Mouse (Mus musculus): Measurements from ENCODE around the gene F3.
"Not testable (repeated sequence)": the region's sequence is repeated elsewhere in the genome, so short reads cannot be mapped to it uniquely, and the experiment has no call there.

Gene F3

GRCm38 (mm10) chr3:121738742-121739342, 15.5 kb downstream of the F3 start:
- DNase-seq (ENCODE audit: low spot score in 2 of 2) = no peak

GRCm38 (mm10) chr3:121739489-121740213, 16.3 kb downstream of the F3 start:
- no peak for DNase-seq (ENCODE audit: low spot score in 2 of 2)

- DNase-seq (ENCODE audit: low spot score in 2 of 2) = not testable (repeated sequence)
These were observed 18.0 kb downstream of the F3 start for GRCm38 (mm10) chr3:121741186-121741848.

DNA sequence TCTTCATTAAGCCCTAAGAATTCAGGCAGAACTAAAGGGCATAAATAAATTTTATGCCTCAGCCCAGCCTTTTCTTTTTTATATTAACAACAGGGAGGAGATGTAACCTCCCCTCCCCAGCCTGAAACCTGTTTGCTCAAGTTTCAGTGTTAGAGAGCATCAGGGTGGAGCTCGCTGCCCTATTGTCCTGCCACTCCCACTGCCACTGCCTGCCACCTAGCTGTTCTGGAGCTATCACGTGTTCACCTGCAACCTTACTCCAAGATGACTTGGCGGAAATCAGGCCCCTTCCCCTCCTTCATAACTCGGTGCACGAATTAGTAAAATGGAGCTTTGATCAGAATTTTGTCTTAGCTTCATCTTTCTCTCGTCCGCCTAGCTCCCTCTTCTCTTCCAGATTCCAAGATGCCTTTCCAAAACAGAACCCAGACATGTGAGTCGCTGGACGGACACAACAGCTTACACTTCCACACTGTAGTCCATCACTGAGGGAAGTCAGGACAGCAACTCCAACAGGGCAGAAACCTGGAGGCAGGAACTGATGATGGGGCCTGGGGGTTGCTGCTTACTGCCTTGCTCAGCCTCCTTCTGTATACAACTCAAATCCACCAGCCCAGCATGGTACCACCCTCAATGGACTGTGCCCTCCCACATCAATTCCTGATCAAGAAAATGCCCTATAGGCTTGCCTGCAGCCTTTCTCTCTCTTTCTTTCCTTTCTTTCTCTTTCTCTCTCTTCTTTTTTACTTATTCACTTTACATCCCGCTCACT, 31.2 kb downstream of the F3 start:
- not testable (repeated sequence) for DNase-seq (ENCODE audit: low spot score in 2 of 2)

- DNase-seq (ENCODE audit: low spot score in 2 of 2) = no peak
These were observed 31.8 kb downstream of the F3 start for GRCm38 (mm10) chr3:121755152-121755551.

DNA sequence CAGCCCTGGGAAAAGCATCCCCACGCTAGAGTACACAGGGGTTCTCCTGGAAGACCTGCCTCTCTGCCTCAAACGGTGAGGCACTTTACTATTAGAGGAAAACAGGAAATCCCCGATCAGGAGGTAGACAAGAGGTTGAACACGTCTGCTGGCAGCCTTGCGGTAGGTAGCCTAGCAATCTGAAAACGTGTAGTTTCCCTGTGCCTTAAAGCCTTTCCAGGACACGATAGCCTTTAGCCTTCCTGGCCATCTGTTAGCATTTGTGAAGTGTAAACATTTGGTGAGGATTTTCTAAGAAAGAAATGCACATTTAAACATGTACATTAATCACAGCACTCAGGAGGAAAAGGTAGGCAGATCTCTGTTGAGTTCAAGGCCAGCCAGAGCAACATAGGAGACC, 35.0 kb downstream of the F3 start:
- DNase-seq (ENCODE audit: low spot score in 2 of 2) = no peak

GRCm38 (mm10) chr3:121762056-121762852, 38.9 kb downstream of the F3 start:
- DNase-seq (ENCODE audit: low spot score in 2 of 2) = no peak

DNA sequence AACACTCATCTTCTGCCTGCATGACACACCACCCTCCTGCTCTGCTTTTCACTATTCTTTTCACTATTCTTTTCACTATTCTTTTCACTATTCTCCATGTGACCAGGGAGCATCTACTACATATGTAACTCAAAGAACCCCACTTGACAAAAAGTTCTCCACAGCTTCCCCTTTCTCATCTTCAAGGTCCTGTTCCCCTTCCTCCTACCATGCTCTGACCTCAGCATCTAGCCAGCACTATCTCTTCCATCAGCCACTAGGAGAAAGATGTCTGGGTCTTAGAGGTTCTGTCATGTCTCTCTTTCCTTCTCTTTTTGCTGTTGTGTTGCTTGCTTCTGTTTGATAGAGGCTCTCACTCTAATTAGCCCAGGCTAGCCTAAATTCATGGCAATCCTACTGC, 42.7 kb downstream of the F3 start:
- no peak for DNase-seq (ENCODE audit: low spot score in 2 of 2)

DNA sequence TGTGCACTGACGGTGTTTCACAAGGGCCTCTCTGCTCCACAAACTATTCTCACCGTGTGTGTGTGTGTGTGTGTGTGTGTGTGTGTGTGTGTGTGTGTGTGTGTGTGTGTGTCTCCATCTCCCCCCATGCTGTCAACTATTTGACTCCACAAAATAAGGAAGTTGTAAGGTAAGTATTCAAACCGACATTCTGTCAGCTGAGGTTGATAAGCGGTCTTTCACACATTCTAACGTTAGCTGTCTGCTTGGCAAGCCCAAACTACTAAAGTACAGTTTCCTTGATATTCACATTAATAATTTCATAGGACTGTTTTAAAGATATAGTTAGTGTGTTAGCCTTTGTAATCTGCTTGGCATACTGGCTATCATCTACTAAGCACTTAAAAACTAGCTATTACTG, 43.5 kb downstream of the F3 start:
- DNase-seq (ENCODE audit: low spot score in 2 of 2) = no peak

DNA sequence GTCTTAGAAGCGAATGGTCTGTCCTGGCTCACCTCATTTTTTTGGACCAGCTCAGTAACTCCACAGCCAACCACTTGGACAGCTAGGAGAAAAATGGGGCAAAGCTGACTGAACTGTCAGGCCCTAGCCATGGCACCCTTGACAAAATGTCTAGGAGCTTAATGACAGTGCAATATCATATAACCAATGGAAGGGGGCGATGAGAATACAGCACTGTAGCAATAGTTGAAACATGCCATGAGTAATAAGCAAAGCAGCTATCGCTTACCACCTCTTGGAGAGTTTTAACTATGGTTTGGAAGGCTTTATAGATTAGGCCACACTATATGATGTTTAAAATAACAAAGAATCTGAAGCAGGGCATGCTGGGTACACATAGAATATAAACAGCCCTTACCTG, 45.4 kb downstream of the F3 start:
- no peak for DNase-seq (ENCODE audit: low spot score in 2 of 2)

DNA sequence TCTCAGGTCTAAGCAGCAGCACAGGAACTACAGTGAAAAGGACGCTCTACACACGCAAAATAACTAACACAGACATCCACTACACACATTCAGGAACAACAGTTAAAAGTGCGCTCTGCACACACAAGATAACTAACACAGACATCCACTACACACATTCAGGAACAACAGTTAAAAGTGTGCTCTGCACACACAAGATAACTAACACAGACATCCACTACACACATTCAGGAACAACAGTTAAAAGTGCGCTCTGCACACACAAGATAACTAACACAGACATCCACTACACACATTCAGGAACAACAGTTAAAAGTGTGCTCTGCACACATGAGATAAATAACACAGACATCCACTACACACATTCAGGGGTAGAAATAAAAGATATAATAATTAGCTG, 50.0 kb downstream of the F3 start:
- not testable (repeated sequence) for DNase-seq (ENCODE audit: low spot score in 2 of 2)

GRCm38 (mm10) chr3:121777943-121778342, 54.6 kb downstream of the F3 start:
- peak; percentile 73 to 74 for DNase-seq (ENCODE audit: low spot score in 2 of 2)

GRCm38 (mm10) chr3:121783020-121783419, 59.7 kb downstream of the F3 start:
- DNase-seq (ENCODE audit: low spot score in 2 of 2) = no peak

Measured in frontal cortex, postnatal 14 days (tissue).